Mouse (Mus musculus): ENCODE results near the gene Setd3. TPM values are rescaled to one million over a fixed set of nuclear protein-coding genes. Genes with fewer than 3 reads are reported as not detected.

The Setd3 gene
- total RNA-seq, 2 experiments from 2014 or later = 100 to 106 TPM

- TF ChIP-seq CTCF (IDR thresholded peaks at IDR 0.05) = no peak
- Histone ChIP-seq H3K4me3 (no peak overlapping the region), H3K27ac (peak overlapping the region; percentile 12; the same call in 1 of the 2 replicates)
- intact Hi-C loops (cut with DNase I) = no loop called here
- DNase-seq = peak; percentile 2
Measured at GRCm38 (mm10) chr12:108193878-108194277, 14.8 kb upstream of the Setd3 start.

- H3K4me3 ChIP-seq = no peak overlapping the region
- peak; percentile 50 for TF ChIP-seq CTCF (IDR thresholded peaks at IDR 0.05)
- H3K27ac ChIP-seq = peak overlapping the region; percentile 76
- peak; percentile 84 for DNase-seq
- intact Hi-C loops (cut with DNase I) = no loop called here
Measured at GRCm38 (mm10) chr12:108187541-108188091, 8.5 kb upstream of the Setd3 start.

- intact Hi-C loops (cut with DNase I) = no loop called here
- H3K27ac ChIP-seq = peak overlapping the region; percentile 100
- no peak for TF ChIP-seq CTCF (IDR thresholded peaks at IDR 0.05)
- peak; percentile 57 for DNase-seq
- H3K4me3 ChIP-seq = peak overlapping the region; percentile 100
Measured at GRCm38 (mm10) chr12:108181716-108182115, 2.6 kb upstream of the Setd3 start.

GRCm38 (mm10) chr12:108179321-108180266 lies 480 bp upstream of the Setd3 start, which contains the start of gene Ccnk:
Gene Ccnk (plus strand): TSS chr12:108179579.
- peak; percentile 100 for DNase-seq
- H3K27ac ChIP-seq = peak within 1 kb of the TSS; percentile 100
- peak; percentile 5; the same call in 1 of the 2 replicates for TF ChIP-seq CTCF (IDR thresholded peaks at IDR 0.05)
- intact Hi-C loops (cut with DNase I) = no loop called here
- H3K4me3 ChIP-seq = peak within 1 kb of the TSS; percentile 100

- peak; percentile 7; the same call in 1 of the 2 replicates for TF ChIP-seq CTCF (IDR thresholded peaks at IDR 0.05)
Measured at GRCm38 (mm10) chr12:108178331-108179245, 526 bp downstream of the Setd3 start.

GRCm38 (mm10) chr12:108176366-108176765 lies 2.7 kb downstream of the Setd3 start:
- intact Hi-C loops (cut with DNase I) = no loop called here
- Histone ChIP-seq H3K27ac (peak overlapping the region; percentile 98; the same call in 1 of the 2 replicates), H3K4me3 (no peak overlapping the region)
- no peak for TF ChIP-seq CTCF (IDR thresholded peaks at IDR 0.05)
- no peak for DNase-seq

More at GRCm38 (mm10) chr12:108178331-108179245, 526 bp downstream of the Setd3 start:
- H3K27ac ChIP-seq = peak overlapping the region; percentile 98
- peak; percentile 80 for DNase-seq
- intact Hi-C loops (cut with DNase I) = no loop called here
- H3K4me3 ChIP-seq = peak overlapping the region; percentile 84

- Histone ChIP-seq H3K27ac (peak overlapping the region; percentile 38), H3K4me3 (no peak overlapping the region)
- no peak for TF ChIP-seq CTCF (IDR thresholded peaks at IDR 0.05)
- intact Hi-C loops (cut with DNase I) = no loop called here
- DNase-seq = no peak
Measured at GRCm38 (mm10) chr12:108174606-108175505, 4.3 kb downstream of the Setd3 start.

- DNase-seq = no peak
- intact Hi-C loops (cut with DNase I) = no loop called here
- Histone ChIP-seq H3K27ac (no peak overlapping the region; the same call in 1 of the 2 replicates), H3K4me3 (no peak overlapping the region)
- no peak for TF ChIP-seq CTCF (IDR thresholded peaks at IDR 0.05)
Measured at GRCm38 (mm10) chr12:108172639-108173038, 6.5 kb downstream of the Setd3 start.

- peak overlapping the region; percentile 10; the same call in 1 of the 2 replicates for H3K27ac ChIP-seq
- DNase-seq = no peak
- H3K4me3 ChIP-seq = no peak overlapping the region
- no peak for TF ChIP-seq CTCF (IDR thresholded peaks at IDR 0.05)
- intact Hi-C loops (cut with DNase I) = no loop called here
Measured at GRCm38 (mm10) chr12:108171336-108171735, 7.8 kb downstream of the Setd3 start.

GRCm38 (mm10) chr12:108170467-108170866 lies 8.6 kb downstream of the Setd3 start:
- Histone ChIP-seq H3K4me3 (no peak overlapping the region), H3K27ac (peak overlapping the region; percentile 8; the same call in 1 of the 2 replicates)
- DNase-seq = no peak
- no peak for TF ChIP-seq CTCF (IDR thresholded peaks at IDR 0.05)
- intact Hi-C loops (cut with DNase I) = no loop called here

- no peak for DNase-seq
- intact Hi-C loops (cut with DNase I) = no loop called here
- peak overlapping the region; percentile 21; the same call in 1 of the 2 replicates for H3K27ac ChIP-seq
- TF ChIP-seq CTCF (IDR thresholded peaks at IDR 0.05) = no peak
- no peak overlapping the region for H3K4me3 ChIP-seq
Measured at GRCm38 (mm10) chr12:108168909-108169308, 10.2 kb downstream of the Setd3 start.
